Mouse (Mus musculus): Measurements from ENCODE around the gene Cpsf4l.
"Not testable (repeated sequence)": the region's sequence is repeated elsewhere in the genome, so short reads cannot be mapped to it uniquely, and the experiment has no call there.

The Cpsf4l gene

DNA sequence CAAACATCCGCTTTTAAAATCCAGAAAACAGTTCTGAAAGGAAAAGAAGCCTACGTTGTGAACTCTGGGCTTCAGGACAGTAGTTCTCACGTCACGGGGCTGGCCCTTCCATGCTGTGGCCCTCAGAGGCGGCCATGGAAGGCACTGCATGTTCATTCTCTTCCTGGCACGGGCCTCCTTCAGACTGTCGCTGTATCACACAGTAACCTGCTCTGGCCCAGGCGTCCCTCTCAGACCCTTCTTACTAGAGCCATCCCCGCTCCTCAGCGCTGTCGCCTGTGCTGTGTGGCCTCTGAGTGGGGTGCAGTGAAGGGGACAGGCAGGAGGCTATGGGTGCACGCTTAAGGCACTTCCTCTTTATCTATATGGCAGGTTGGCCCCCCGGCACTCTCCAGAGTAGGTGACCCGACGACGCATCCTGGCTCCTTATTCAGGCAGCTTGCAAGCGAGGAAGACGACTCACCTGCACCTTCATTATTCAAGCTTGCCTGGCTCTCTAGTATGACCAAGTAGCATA is 47.9 kb downstream of the Cpsf4l start:
- DNase-seq = no peak

DNA sequence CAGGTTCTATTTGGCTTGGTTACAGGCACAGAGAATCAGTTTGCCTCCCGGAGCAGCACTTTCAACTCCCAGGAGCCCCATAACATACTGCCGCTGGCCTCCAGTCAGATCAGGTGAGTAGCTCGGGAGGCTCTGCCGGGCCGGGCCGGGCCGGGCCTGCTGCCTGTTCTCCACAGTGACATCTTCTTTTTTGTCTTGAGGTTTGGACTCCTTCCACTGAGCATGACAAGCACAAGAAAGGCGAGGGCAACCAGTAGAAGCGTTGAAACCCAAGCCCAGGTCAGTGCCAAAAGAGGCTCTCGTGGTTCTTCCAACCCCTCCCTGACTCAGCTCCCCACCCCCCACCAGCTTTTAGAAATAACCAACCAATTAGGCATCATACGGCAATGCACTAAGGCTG is 48.9 kb downstream of the Cpsf4l start:
- DNase-seq = no peak

DNA sequence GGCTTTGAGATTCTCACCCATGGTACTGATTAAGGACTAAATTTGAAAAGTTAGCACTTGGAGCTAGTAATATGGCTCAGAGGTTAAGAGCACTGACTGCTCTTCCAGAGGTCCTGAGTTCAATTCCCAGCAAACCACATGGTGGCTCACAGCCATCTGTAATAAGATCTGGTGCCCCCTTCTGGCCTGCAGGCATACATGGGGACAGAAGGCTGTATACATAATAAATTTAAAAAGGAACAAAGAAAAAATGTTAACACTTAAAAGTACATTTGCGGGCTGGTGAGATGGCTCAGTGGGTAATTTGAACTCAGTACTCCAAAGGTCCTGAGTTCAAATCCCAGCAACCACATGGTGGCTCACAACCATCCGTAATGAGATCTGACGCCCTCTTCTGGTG is 49.6 kb downstream of the Cpsf4l start:
- not testable (repeated sequence) for DNase-seq

DNA sequence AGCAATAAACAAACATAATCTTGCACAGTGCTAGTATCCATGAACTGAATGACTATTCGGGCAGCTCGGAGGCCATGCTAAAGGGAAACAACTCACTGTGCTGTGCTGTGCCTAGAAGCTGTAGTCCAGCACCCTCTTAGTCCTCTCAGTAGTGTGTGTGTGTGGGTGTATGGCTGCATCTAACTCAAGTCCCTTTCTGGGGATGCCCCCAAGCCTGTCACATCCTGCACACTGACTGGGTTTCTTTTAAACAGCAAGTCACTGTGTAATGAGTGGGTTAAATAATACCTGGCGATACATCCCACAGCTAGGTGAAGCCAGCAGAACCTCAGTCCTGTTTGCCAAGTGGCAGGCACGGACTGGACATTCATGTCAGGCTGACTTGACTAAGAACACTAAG is 51.1 kb downstream of the Cpsf4l start:
- DNase-seq = no peak

DNA sequence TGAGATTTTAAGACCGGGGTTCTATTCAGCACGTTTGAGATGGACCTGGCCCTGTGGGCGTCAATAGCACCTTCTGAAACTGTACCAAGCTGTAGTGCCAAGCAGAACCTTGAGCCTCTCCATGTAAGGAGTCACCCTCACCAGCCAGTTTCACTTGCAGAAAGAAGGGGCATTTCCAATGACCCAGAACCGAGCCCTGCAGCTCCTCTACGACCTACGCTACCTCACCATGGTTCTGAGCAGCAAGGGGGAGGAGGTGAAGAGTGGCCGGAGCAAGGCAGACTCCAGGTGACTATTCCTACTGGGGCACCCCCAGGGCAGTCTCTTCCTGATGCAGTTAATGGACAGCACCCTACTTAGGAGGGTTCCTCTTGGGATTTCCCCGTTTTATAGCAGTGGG is 51.5 kb downstream of the Cpsf4l start:
- DNase-seq = peak; percentile 14 to 37

DNA sequence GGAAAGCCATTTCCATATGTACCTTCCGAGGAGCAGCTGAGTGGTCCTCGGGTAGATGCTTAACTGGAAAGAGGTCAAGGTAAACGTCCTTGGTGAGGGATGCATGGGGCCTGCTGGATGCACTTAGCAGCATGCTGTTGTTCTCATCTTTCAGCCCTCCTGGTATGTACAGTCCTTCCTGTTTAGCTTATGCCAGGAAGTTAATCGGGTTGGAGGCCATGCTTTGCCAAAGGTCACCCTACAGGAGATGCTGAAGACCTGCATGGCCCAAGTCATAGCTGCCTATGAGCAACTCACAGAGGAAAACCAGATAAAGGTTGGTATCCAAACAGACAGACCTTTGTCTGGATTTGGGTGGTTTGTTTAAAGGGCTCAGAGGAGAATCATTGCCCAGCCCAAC is 52.6 kb downstream of the Cpsf4l start:
- DNase-seq = no peak

DNA sequence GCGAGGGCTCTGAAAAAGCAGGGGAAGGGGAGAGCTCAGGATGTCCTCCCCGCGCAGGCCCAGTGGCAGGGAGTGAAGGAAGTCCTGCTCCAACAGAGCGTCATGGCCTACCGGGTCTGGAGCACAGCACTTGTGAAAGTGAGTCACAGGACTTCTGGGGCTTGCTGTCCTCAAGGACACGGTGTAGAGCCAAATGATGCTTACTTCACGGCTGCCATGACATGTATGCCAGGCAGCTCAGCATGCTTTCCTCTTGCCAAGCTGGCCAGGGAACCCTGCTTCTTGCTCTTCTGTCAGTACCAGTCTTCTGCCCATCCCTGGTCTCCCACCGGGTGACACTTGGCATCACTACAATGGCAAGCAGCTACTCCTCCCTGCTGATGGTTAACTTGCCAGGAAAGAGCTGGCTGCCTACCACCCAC is 53.3 kb downstream of the Cpsf4l start:
- DNase-seq = no peak

DNA sequence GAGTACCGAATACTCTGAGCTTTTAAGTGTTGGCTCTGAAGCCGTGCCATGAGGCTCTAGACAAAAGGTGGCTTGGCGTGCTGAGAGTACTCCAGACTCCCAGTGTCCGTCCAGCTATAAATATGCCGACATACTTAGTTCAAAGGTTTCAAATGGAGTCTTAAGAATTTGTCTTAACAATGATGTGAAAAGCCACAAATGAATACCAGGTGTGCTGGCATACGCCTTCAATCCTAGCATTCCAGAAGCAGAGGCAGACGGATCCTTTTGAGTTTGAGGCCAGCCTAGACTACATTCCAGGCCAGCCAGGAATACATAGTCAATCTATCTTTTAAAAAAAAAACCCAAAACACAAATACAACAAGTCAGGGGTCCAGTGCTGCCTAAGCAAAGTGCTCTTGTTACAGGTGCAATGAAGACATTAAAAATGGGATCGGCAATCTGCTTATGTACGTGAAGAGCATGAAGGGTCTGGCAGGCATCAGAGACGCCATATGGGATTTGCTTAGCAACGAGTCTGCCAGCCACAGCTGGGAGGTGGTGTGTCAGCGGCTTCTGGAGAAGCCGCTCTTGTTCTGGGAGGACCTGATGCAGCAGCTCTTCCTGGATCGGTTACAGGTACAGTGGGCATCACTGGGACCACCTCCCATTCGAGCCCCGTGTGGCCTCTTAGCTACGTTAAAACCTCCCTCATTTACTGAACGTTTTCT is 55.1 kb downstream of the Cpsf4l start:
- no peak for DNase-seq

DNA sequence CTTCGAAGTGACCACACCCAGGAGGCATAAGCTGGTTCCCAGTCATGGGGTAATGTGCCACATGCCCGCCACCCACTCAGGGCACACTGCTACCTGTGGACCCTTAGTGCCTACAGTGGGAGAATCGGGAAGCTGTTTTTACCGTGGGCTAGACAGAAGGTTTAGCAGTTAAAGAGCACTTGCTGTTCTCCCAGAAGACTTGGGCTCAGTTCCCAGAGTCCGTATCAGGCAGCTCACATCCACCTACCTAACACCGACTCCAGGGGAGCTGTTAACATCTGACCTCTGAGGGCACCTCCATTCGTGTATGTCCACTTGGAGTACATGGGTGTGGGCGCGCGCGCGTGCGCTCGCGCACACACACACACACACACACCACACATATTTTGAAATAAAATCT is 55.7 kb downstream of the Cpsf4l start:
- DNase-seq = no peak

DNA sequence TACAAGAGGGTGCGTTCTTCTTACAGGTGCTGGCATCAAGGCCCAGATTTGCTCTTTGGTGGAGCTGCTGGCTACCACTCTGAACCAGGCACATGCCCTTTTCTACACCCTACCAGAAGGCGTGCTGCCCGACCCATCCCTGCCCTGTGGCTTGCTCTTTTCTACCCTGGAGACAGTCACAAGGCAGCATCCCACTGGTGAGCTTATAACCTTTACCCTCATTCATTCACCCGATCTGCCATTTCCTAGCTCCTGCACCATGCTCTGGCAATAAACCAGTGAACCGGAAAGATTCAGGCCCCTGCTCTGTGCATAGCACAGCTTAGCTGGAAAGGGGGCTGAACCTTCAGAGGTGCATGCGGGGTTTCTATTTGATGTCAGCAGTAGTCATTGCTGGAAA is 57.3 kb downstream of the Cpsf4l start:
- DNase-seq = peak; percentile 22 to 29

DNA sequence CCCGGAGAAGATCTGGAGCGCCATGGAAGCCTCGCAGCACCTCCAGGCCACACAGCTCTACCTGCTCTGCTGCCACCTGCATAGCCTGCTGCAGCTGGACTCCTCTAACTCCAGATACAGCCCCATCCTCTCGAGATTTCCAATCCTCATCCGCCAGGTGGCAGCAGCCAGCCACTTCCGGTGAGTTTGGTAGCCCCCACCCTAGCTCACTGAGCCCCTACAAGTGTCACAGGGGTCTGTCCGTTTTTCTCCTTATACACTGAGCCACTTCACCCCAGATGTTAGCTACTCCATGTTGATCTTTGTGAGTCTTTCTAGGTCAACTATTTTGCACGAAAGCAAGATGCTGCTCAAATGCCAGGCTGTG is 57.9 kb downstream of the Cpsf4l start:
- peak; percentile 81 to 83 for DNase-seq

DNA sequence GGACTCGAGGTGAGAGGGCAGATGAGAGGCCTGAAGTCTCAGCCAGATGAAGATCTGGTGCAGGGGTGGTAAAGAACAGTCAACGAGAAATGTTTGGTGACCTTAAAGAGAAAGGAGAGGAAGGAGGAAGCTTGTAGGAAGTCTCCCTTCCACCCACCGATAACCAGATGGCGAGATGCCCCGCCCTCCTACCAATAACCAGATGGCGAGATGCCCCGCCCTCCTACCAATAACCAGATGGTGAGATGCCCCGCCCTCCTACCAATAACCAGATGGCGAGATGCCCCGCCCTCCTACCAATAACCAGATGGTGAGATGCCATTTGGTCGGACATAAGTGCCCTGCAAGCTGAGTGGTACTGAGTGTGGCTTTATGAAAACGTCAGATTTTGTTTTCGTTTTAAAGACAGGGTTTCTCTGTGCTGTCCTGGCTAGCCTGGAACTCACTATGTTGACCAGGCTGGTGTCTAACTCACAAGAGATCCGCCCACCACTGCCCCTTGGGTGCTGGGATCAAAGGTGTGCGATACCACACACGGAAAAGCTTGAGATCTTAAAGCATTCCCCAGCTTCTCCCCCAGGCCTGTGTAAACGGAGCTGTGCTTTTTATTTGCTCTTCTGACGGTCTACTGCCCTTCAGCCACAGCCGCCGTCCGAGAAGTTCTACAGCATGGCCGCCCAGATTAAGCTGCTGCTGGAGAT is 58.5 kb downstream of the Cpsf4l start:
- no peak for DNase-seq

DNA sequence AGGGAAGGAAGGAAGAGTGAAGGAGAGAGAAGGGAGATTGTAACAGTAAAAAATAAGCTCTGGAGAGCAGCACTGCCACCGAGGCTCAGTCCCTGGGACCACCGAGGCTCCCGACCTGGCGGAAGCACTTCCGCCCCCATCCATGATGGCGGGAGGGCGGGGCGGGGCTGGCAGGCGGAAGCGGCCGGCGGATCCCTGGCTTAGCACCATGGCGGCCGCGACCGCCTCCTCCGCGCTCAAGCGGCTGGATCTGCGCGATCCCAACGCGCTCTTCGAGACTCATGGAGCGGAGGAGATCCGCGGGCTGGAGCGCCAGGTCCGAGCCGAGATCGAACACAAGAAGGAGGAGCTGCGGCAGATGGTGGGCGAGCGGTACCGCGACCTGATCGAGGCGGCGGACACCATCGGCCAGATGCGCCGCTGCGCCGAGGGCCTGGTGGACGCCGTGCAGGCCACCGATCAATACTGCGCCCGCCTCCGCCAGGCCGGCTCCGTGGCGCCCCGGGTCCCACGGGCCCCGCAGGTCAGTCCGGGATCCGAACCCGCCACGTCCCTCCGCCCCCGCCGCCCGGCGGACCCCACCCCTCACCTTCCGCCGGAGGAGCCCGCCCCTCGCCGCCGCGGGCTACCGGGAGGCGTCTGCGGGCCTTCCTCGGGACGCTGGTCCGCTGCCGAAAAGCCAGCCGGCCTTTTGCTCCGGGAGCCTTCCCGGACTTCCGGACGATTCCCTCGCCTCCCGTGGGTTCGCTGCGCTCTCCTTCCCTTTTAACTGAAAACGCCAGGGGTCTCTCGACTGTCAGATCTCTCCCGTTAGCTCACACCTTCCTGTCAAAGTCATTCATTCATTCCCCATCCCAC is 60.2 kb downstream of the Cpsf4l start, which contains the start of gene Slc39a11:
TSS of gene Slc39a11 (minus strand) at position 727 of the 858 bp plus-strand sequence.
- peak; percentile 83 to 90 for DNase-seq

DNA sequence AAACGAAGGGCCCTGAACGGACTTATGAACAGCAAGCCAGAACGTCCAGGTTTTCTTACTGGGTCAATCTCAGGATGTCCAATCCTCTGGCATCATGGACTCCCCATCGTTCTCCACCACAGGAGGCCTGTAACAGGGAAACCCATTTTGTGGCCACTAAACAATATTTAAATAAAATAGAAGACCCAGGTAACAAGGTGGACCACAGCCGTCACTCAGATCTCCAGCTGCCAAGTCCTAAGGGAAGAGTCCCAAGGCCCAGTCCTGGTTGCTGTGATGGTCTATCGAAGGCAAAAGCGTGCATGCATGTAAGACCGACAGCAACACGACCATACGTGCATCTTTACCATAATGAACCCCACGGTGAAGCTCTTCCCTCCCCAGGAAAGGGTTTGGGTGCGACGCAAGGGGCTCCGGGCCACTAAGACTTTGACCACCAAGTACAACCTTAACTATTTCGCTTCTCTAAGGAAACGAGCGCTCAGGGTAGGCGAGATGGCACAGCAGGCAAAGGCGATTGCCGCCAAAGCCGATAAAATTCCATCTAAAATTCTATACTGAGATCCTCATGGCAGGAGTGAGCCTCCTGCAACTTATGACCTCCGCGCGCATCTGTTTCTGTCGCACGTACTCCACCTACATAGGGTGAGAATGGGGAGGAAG is 61.0 kb downstream of the Cpsf4l start, which contains the start of gene Cog1:
TSS of gene Cog1 (plus strand) at position 480 of the 663 bp plus-strand sequence.
- peak; percentile 8 to 22 for DNase-seq

Measured in kidney, postnatal 4 days (tissue).